Mouse (Mus musculus) urinary bladder, postnatal 25 days (tissue): ENCODE results near the gene Olfr1357.

Experiments
- DNase-seq: peaks from one replicate; pipeline ENCODE4 v3.0.0; 2022; ENCODE audit warnings: low spot score

Gene Olfr1357

GRCm38 (mm10) chr10:78578204-78578603, 39.7 kb downstream of the Olfr1357 start:
- no peak for DNase-seq

DNA sequence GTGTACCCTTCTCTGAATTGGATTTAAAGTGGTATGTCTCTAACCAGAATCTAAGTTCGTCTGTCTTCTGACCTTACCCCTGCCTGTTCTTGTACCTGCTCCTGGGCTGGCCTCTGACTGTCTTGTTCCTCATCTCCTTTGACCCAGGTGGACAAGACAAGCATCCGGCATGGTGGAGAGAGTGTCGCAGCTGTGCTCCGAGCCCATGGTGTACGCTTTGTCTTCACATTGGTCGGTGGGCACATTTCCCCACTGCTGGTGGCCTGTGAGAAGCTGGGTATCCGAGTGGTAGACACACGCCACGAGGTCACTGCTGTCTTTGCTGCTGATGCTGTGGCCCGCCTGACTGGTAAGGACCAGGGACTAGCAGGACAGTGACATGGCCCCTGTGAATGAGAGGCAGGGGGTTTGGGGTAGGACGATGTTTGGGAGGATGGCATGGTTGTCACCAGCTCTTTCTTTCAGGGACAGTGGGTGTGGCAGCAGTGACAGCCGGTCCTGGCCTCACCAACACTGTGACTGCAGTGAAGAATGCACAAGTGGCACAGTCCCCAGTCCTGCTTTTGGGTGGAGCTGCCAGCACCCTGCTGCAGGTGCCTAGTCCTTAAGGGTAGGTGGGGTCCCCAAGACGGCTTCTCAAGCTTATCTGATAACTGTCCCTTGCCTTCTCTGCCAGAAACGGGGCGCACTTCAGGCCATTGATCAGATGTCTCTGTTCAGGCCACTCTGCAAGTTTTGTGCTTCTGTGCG, 41.3 kb downstream of the Olfr1357 start:
- DNase-seq = no peak

- no peak for DNase-seq
Measured at GRCm38 (mm10) chr10:78575690-78576089, 42.2 kb downstream of the Olfr1357 start.

GRCm38 (mm10) chr10:78575105-78575632, 42.7 kb downstream of the Olfr1357 start:
- DNase-seq = no peak

GRCm38 (mm10) chr10:78574250-78575104, 43.4 kb downstream of the Olfr1357 start, which contains the start of gene Ilvbl:
Ilvbl (plus strand) TSS chr10:78574346.
- peak; percentile 94 for DNase-seq

- no peak for DNase-seq
Measured at GRCm38 (mm10) chr10:78573226-78573625, 44.6 kb downstream of the Olfr1357 start.

DNA sequence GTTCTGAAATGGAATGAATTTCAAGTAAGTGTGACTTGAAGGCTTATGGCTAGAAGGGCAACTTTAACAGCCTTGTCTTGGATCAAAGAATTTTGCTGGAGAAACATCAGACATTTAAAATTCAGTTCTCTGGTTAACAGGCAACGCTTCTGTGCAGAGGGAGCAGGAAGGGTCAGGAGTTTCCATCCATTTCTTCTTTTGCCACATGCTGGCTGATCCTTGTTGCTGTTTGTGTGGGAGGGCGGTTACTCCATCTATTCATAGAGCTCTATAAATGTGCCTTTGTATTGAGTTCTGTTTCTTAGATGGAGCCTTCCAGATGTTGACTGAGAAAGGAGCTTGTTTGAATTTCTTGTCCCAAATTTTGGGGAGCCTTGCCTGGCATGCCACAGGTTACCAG, 47.0 kb downstream of the Olfr1357 start:
- DNase-seq = no peak

DNA sequence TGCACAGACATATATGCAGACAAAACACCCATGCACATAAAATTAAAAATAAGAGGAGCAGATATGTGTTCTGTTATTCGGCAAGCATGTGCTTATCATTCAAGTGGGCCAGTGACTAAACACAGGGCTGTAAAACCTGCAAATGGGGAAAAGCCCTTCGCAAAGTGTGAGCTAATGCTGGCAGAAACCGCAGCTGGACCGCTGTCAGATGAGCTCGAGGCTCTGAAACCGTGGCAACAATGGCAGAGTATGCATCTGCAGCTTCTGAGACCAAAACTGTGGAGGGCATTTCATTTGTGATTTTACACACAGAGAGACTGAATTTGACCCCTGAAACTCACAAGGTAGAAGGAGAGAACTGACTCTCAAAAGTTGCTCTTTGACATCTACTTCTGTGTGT, 47.5 kb downstream of the Olfr1357 start:
- no peak for DNase-seq

DNA sequence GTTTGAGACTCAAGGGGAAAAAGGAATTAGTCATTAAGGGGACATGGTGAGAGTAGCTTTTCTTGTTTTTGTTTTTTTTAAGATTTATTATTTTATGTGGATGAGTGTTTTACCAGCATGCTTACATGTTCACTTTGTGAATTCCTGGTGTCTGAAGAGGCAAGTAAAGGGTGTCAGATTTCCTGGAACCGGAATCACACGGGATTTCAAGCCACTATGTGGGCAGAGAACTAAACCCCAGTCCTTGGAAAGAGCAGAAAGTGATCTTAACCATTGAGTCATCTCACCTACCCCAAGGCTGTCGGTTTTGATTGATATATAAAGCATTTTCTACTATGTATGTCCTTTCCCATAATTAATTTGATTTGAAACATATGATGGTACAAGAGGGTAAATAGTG, 48.2 kb downstream of the Olfr1357 start:
- no peak for DNase-seq

GRCm38 (mm10) chr10:78569191-78569590, 48.7 kb downstream of the Olfr1357 start:
- DNase-seq = no peak

DNA sequence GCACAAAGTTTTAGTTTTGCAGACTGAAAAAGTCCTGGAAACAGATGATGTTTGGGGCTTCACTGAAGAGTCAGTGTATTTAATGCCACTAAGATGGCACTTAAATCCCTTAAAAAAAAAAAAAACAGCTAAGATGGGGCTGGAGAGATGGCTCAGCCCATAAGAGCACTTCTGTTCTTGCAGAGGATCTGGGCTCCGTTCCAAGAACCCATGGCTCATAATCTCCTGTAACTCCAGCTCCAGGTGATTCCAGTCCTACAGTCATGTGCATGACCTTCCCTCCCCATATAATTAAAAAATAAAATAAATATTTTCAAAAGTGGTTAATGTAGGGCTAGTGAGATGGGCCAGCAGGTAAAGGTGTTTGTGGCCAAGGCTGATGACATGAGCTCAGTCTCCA, 52.8 kb downstream of the Olfr1357 start:
- no peak for DNase-seq
